Mouse (Mus musculus) lung, adult 2 months (tissue): ENCODE measurements at regions not wholly inside any gene's neighbourhood (a gene's known extent, or its start where the extent isn't known, plus 50 kb on each side); places are given as distances from the start of the nearest gene placed in this dataset.

ENCODE experiments used
- CTCF ChIP-seq: fragments of 200-500 bp; IDR thresholded peaks from 2 replicates; pipeline ENCODE4 v1.5.1; 2011; ENCODE audit warnings: mild to moderate bottlenecking, low read length, control low read depth; ENCODE audit not compliant: insufficient read depth
- POLR2A ChIP-seq: fragments of 200-500 bp; IDR thresholded peaks from 2 replicates; pipeline ENCODE4 v1.6.1; 2011; ENCODE audit warnings: low read depth, mild to moderate bottlenecking, control low read depth, low read length, borderline replicate concordance; ENCODE audit errors: extremely low read depth

DNA sequence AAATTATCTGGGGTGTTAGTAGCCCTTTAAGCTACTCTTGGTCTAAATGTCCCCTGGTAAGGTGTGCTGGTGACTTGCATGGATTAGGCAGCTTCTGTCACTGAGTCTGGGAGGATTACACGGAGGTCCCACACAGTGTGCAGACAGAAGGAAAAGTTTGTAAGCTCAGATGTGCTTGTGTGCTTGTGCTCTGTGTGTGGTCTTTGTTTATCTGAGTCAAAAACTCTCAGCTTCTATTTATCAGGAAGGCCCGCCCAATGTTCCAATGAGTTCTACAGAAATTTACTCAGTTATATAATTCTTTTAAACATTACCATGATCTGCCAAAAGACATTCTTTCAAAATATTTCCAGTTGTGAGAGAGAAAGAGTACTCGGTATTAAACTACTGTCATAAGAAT, 60.4 kb upstream of the Wdr72 start:
- TF ChIP-seq CTCF, result no peak
- no peak for TF ChIP-seq POLR2A
